In the genomic region with DNA sequence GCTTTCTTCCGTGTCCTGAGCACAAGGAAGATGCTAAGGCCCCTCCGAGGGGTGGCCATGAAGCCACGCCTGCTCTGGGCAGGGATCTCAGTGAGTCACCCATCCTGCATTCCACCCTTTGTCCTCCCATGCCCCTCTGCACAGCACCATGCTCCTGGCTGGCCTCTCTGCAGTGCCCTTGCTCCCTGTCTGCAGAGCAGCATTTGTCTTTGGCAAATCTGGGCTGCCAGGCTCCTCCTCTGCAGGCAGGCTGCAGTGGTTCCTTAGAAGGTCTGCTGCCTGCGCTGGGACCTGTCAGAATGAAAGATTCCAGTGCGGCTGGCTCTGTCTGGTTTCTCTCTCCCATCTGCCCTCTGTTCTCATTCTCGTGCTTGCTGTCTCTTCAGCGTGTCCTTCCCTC, we compare ENCODE assay signal across 8 mouse cellular contexts.
DNase-seq lines count a peak whose midpoint lies in the region; ATAC-seq and TF ChIP-seq lines count a peak whose summit lies in the region.

No protein-coding gene starts in this region.

- peak; percentile 95 for DNase-seq in 3T3-L1 (ENCODE audit: low read depth, low spot score)
- DNase-seq in adrenal gland, postnatal 36 days: peak; percentile 81 to 82
- peak; percentile 31 for DNase-seq in left cerebral cortex, adult 11 months (ENCODE audit: low spot score)
- peak; percentile 74 for DNase-seq in midbrain, postnatal 0 days (ENCODE audit: low spot score)
- peak; percentile 21 for DNase-seq in testis, postnatal 14 days (ENCODE audit: low spot score)

- H3K4me2 ChIP-seq in embryonic facial prominence, embryonic 15.5 days (replicated peaks): no peak overlapping the region
- H3K4me2 ChIP-seq in heart, embryonic 13.5 days: peak overlapping the region; percentile 48
- H3K4me2 ChIP-seq in midbrain, postnatal 0 days (ENCODE audit: low read depth, low read length, poor library complexity, severe bottlenecking): no peak overlapping the region

- WGBS in embryonic facial prominence, embryonic 15.5 days: 19% methylated on average over 7 of the region's 7 CpGs
- WGBS in heart, embryonic 13.5 days: 5% methylated on average over 7 of the region's 7 CpGs
- WGBS in midbrain, postnatal 0 days: 21% methylated on average over 7 of the region's 7 CpGs

- H3K9me3 ChIP-seq in embryonic facial prominence, embryonic 15.5 days (replicated peaks): no peaks in the 10 kb centered on the region
- no peaks in the 10 kb centered on the region for H3K9me3 ChIP-seq in heart, embryonic 13.5 days
- H3K9me3 ChIP-seq in midbrain, postnatal 0 days (ENCODE audit: low read length): no peaks in the 10 kb centered on the region

- no peak overlapping the region for H3K4me3 ChIP-seq in embryonic facial prominence, embryonic 15.5 days (replicated peaks)
- no peak overlapping the region for H3K4me3 ChIP-seq in heart, embryonic 13.5 days
- no peak overlapping the region for H3K4me3 ChIP-seq in midbrain, postnatal 0 days (ENCODE audit: low read depth, low read length)

- ATAC-seq in embryonic facial prominence, embryonic 15.5 days (ENCODE audit: insufficient number of reproducible peaks, low FRiP score, low TSS enrichment, low read depth): peak; percentile 79
- peak; percentile 72; the same call in 1 of the 2 replicates for ATAC-seq in heart, embryonic 13.5 days (ENCODE audit: extremely low read depth, insufficient number of reproducible peaks, low FRiP score, low TSS enrichment)
- ATAC-seq in midbrain, postnatal 0 days (ENCODE audit: low FRiP score): peak; percentile 76
- no peak for ATAC-seq in CD4-positive, CD25-positive, alpha-beta regulatory T cell, adult 4 months

- H3K4me1 ChIP-seq in embryonic facial prominence, embryonic 15.5 days: peaks cover 8% of the 10 kb centered on the region; the same call in 1 of the 2 replicates
- H3K4me1 ChIP-seq in heart, embryonic 13.5 days: peaks cover 48% of the 10 kb centered on the region
- H3K4me1 ChIP-seq in midbrain, postnatal 0 days (ENCODE audit: insufficient read depth, low read length): peaks cover 18% of the 10 kb centered on the region

- H3K27ac ChIP-seq in embryonic facial prominence, embryonic 15.5 days (replicated peaks): peak overlapping the region; percentile 44; the same call in 1 of the 2 replicates
- peak overlapping the region; percentile 93 for H3K27ac ChIP-seq in heart, embryonic 13.5 days (replicated peaks)
- 0 out of 2 replicates have a peak overlapping the region, but pooled peaks have one; percentile 51 for H3K27ac ChIP-seq in midbrain, postnatal 0 days (ENCODE audit: low read depth, low read length)

- no peaks in the 10 kb centered on the region for H3K27me3 ChIP-seq in embryonic facial prominence, embryonic 15.5 days
- no peaks in the 10 kb centered on the region for H3K27me3 ChIP-seq in heart, embryonic 13.5 days (replicated peaks)
- H3K27me3 ChIP-seq in midbrain, postnatal 0 days (ENCODE audit: insufficient read depth, low read length): no peaks in the 10 kb centered on the region

- TF ChIP-seq CTCF in midbrain, postnatal 0 days (IDR thresholded peaks at IDR 0.05): no peak

- no peak overlapping the region for H3K9ac ChIP-seq in embryonic facial prominence, embryonic 15.5 days
- H3K9ac ChIP-seq in heart, embryonic 13.5 days: peak overlapping the region; percentile 52
- H3K9ac ChIP-seq in midbrain, postnatal 0 days (replicated peaks; ENCODE audit: low read length, poor library complexity, severe bottlenecking): 0 out of 2 replicates have a peak overlapping the region, but pooled peaks have one; percentile 44

- H3K36me3 ChIP-seq in embryonic facial prominence, embryonic 15.5 days: no peaks in the 10 kb centered on the region
- H3K36me3 ChIP-seq in heart, embryonic 13.5 days: no peaks in the 10 kb centered on the region
- H3K36me3 ChIP-seq in midbrain, postnatal 0 days (ENCODE audit: insufficient read depth, low read length): no peaks in the 10 kb centered on the region

Comparison
In these comparisons a context has a peak if more than half of its experiments do, and no peak if none do; other contexts are left out.
1. DNase-seq: peak in every context shown above with its lines; median percentile 95 in 3T3-L1; 82 in adrenal gland, postnatal 36 days; 74 in midbrain, postnatal 0 days; 31 in left cerebral cortex, adult 11 months; 21 in testis, postnatal 14 days.